Mouse (Mus musculus) CH12.LX (cell line): ENCODE results near the gene Ankrd28.

Experiments used
- BHLHE40 ChIP-seq: IDR thresholded peaks from 2 replicates; pipeline ENCODE4 v1.6.1; 2011; ENCODE audit warnings: mild to moderate bottlenecking, low read depth, low read length, improper control_type of control experiment
- CTCF ChIP-seq, 2 experiments: IDR thresholded peaks in 1 of 2; conservative IDR thresholded peaks in 1 of 2; 2 replicates each; pipeline ENCODE4 v1.5.1; 2011 to 2012; ENCODE audit warnings: low read depth in 2 of 2, low read length in 2 of 2, improper control_type of control experiment in 1 of 2, inconsistent platforms in 1 of 2, mild to moderate bottlenecking in 1 of 2, moderate library complexity in 1 of 2
- EP300 ChIP-seq: IDR thresholded peaks from 2 replicates; pipeline ENCODE4 v1.6.1; 2011; ENCODE audit warnings: low read length, improper control_type of control experiment
- HCFC1 ChIP-seq: IDR thresholded peaks from 2 replicates; pipeline ENCODE4 v1.6.1; 2012; ENCODE audit warnings: low read depth, mild to moderate bottlenecking, inconsistent platforms, low read length, improper control_type of control experiment
- MAZ ChIP-seq: IDR thresholded peaks from 2 replicates; pipeline ENCODE4 v1.6.1; 2012; ENCODE audit warnings: low read depth, mild to moderate bottlenecking, inconsistent platforms, low read length, improper control_type of control experiment, moderate library complexity
- MEF2A ChIP-seq: IDR thresholded peaks from 2 replicates; pipeline ENCODE4 v1.6.1; 2014; ENCODE audit warnings: low read depth, mild to moderate bottlenecking, inconsistent platforms, low read length, improper control_type of control experiment, borderline replicate concordance
- MYC ChIP-seq: IDR thresholded peaks from 2 replicates; pipeline ENCODE4 v1.6.1; 2011; ENCODE audit warnings: low read depth, mild to moderate bottlenecking, improper control_type of control experiment, low read length
- NELFE ChIP-seq: IDR thresholded peaks from 2 replicates; pipeline ENCODE4 v1.6.1; 2011; ENCODE audit warnings: low read depth, low read length, improper control_type of control experiment
- POLR2A ChIP-seq: IDR thresholded peaks from 2 replicates; pipeline ENCODE4 v1.6.1; 2011; ENCODE audit warnings: low read depth, mild to moderate bottlenecking, improper control_type of control experiment, low read length
- TBP ChIP-seq: conservative IDR thresholded peaks from 2 replicates; pipeline ENCODE4 v1.6.1; 2011; ENCODE audit warnings: low read depth, low read length, improper control_type of control experiment
- TCF12 ChIP-seq: IDR thresholded peaks from 2 replicates; pipeline ENCODE4 v1.6.1; 2014; ENCODE audit warnings: low read depth, mild to moderate bottlenecking, inconsistent platforms, low read length, improper control_type of control experiment
- USF1 ChIP-seq: IDR thresholded peaks from 2 replicates; pipeline ENCODE4 v1.6.1; 2014; ENCODE audit warnings: low read depth, mild to moderate bottlenecking, inconsistent platforms, low read length, improper control_type of control experiment
- USF2 ChIP-seq: conservative IDR thresholded peaks from 2 replicates; pipeline ENCODE4 v1.6.1; 2011; ENCODE audit warnings: low read depth, low read length, improper control_type of control experiment

- TF ChIP-seq NELFE (no peak), POLR2A (no peak), EP300 (no peak), USF2 (no peak), CTCF (conservative IDR thresholded peaks at IDR 0.05 in 1 of 2, IDR thresholded peaks at IDR 0.05 in 1 of 2; ENCODE audit: low read depth in 2 of 2, low read length in 2 of 2) (no peak), MYC (no peak), USF1 (no peak), BHLHE40 (no peak), MAZ (no peak), MEF2A (no peak), HCFC1 (no peak), TBP (no peak), TCF12 (no peak)
Measured at GRCm38 (mm10) chr14:31879456-31879855, 49.0 kb upstream of the Ankrd28 start.
